Mouse (Mus musculus) heart, adult 2 months (tissue): ENCODE measurements at regions not wholly inside any gene's neighbourhood (a gene's known extent, or its start where the extent isn't known, plus 50 kb on each side); places are given as distances from the start of the nearest gene placed in this dataset.

Experiments
- DNase-seq, 2 experiments: peaks; one replicate each; pipeline ENCODE4 v3.0.0; 2021
- H3K27ac ChIP-seq: fragments of 200-600 bp; 2 replicates; pipeline ENCODE4 v1.8.1; 2022
- H3K27me3 ChIP-seq: fragments of 200-500 bp; 2 replicates; pipeline ENCODE4 v1.6.1; 2012; ENCODE audit warnings: mild to moderate bottlenecking, low read length, inconsistent platforms, mixed read lengths; ENCODE audit not compliant: control insufficient read depth, insufficient read depth
- H3K36me3 ChIP-seq: fragments of 200-500 bp; 2 replicates; pipeline ENCODE4 v1.6.1; 2012; ENCODE audit warnings: low read length, inconsistent platforms; ENCODE audit not compliant: control insufficient read depth, insufficient read depth
- H3K4me1 ChIP-seq: fragments of 200-500 bp; 2 replicates; pipeline ENCODE4 v1.6.1; 2011; ENCODE audit warnings: low read length; ENCODE audit not compliant: control insufficient read depth, insufficient read depth
- H3K4me3 ChIP-seq: fragments of 200-600 bp; 2 replicates; pipeline ENCODE4 v1.8.1; 2022
- H3K79me2 ChIP-seq: fragments of 200-500 bp; replicated peaks from 2 replicates; pipeline ENCODE4 v1.6.1; 2012; ENCODE audit warnings: mild to moderate bottlenecking, inconsistent platforms, low read length, moderate library complexity, mixed read lengths; ENCODE audit not compliant: control insufficient read depth, insufficient read depth
- H3K9ac ChIP-seq: fragments of 200-500 bp; 2 replicates; pipeline ENCODE4 v1.6.1; 2012; ENCODE audit warnings: low read depth, mild to moderate bottlenecking, control low read depth, inconsistent platforms, low read length, mixed read lengths
- CTCF ChIP-seq: fragments of 200-600 bp; IDR thresholded peaks from 2 replicates; pipeline ENCODE4 v1.8.1; 2022; ENCODE audit warnings: antibody characterized with exemption, mild to moderate bottlenecking, moderate library complexity
- EP300 ChIP-seq: fragments of 200-500 bp; IDR thresholded peaks from 2 replicates; pipeline ENCODE4 v1.6.1; 2011; ENCODE audit warnings: low read depth, low read length, control low read depth; ENCODE audit not compliant: insufficient read depth
- POLR2A ChIP-seq: fragments of 200-500 bp; IDR thresholded peaks from 2 replicates; pipeline ENCODE4 v1.6.1; 2011; ENCODE audit warnings: mild to moderate bottlenecking, low read depth, low read length, control low read depth; ENCODE audit not compliant: insufficient read depth
- WGBS: fragments of 180-500 bp; shearing (Covaris S2); methylation state at CpG from one replicate; pipeline ENCODE4 v1.1.7; 2018; 5-methylcytosine and 5-hydroxymethylcytosine counted together
- intact Hi-C: fragments of 180-260 bp; cut with DNase I; formaldehyde crosslinking; loops from one replicate; pipeline ENCODE4 v1.15.1; 2025

DNA sequence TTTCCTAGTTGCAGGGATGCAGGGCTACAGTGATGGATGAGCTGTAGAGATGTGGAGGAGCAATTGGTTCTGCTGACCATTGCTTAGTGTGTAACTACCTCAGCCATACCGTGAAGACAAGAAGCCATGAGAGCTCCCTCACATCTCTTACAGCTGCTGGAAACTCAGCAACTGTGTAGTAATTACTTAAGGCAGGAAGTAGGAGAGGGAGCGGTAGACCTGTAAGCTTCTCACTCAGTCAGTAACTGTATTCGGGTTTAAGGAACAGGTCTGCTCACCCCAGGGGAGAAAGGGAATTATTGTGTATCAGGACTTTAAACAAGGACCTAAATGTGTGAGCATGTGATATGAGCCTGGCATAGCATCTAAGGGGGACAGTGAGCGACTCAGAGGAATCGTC is 788.6 kb downstream of the Tmem114 start:
- Histone ChIP-seq H3K9ac (no peak overlapping the region), H3K4me1 (no peaks in the 10 kb centered on the region), H3K4me3 (no peak overlapping the region), H3K36me3 (no peaks in the 10 kb centered on the region), H3K27me3 (no peaks in the 10 kb centered on the region), H3K27ac (no peak overlapping the region), H3K79me2 (no peaks in the 10 kb centered on the region)
- intact Hi-C loops, result no loop called here
- TF ChIP-seq POLR2A (no peak), CTCF (no peak), EP300 (no peak)
- no peak for DNase-seq
- 78% methylated on average over 5 of the region's 5 CpGs for WGBS

GRCm38 (mm10) chr16:7632474-7632873 is 792.5 kb downstream of the Tmem114 start:
- Histone ChIP-seq H3K4me3 (no peak overlapping the region), H3K27me3 (no peaks in the 10 kb centered on the region), H3K4me1 (no peaks in the 10 kb centered on the region), H3K36me3 (no peaks in the 10 kb centered on the region), H3K79me2 (no peaks in the 10 kb centered on the region), H3K27ac (no peak overlapping the region), H3K9ac (no peak overlapping the region)
- no peak for DNase-seq
- WGBS, result 16% methylated on average over 5 of the region's 5 CpGs
- TF ChIP-seq EP300 (no peak), POLR2A (no peak), CTCF (no peak)
- intact Hi-C loops, result no loop called here

GRCm38 (mm10) chr16:7628351-7628750 is 796.6 kb downstream of the Tmem114 start:
- intact Hi-C loops, result no loop called here
- no peak for DNase-seq
- no peaks in the 10 kb centered on the region for H3K27me3 ChIP-seq
- H3K4me3 ChIP-seq, result no peak overlapping the region
- H3K4me1 ChIP-seq, result no peaks in the 10 kb centered on the region
- no peak overlapping the region for H3K27ac ChIP-seq
- no peaks in the 10 kb centered on the region for H3K79me2 ChIP-seq
- no peak overlapping the region for H3K9ac ChIP-seq
- no peak for TF ChIP-seq CTCF
- whole genome bisulfite sequencing, result 48% methylated on average over 8 of the region's 8 CpGs
- no peaks in the 10 kb centered on the region for H3K36me3 ChIP-seq

DNA sequence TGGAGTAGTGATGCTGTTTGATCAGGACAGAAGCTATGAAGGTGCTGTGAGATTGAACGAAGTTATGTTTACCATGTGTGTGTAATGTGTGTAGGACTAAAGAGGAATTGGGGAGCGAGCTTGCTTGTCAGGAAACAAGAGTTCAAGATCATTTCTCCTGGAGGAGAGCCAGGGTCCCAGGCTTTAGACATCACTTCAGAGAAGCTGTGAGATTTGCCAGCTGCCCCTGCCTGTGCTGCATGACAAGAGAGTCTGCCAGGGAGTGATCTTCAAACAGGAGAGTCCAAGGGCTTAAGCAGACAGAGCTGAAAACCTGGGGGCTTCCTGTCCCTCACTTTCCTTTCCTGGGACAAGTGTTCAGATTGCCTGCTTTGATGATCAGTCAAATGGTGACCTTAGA is 818.3 kb downstream of the Tmem114 start:
- no peaks in the 10 kb centered on the region for H3K27me3 ChIP-seq
- intact Hi-C loops, result no loop called here
- no peak overlapping the region for H3K4me3 ChIP-seq
- no peak overlapping the region for H3K27ac ChIP-seq
- H3K79me2 ChIP-seq, result no peaks in the 10 kb centered on the region
- TF ChIP-seq POLR2A (no peak), EP300 (no peak), CTCF (no peak)
- peak in 1 of 2 experiments; percentile 3 for DNase-seq
- H3K9ac ChIP-seq, result no peak overlapping the region
- no peaks in the 10 kb centered on the region for H3K4me1 ChIP-seq
- 31% methylated on average over 2 of the region's 2 CpGs for WGBS
- H3K36me3 ChIP-seq, result no peaks in the 10 kb centered on the region

- TF ChIP-seq CTCF (no peak), EP300 (no peak), POLR2A (no peak)
- 2% methylated on average over 1 of the region's 1 CpGs for WGBS
- Histone ChIP-seq H3K9ac (no peak overlapping the region), H3K4me1 (no peaks in the 10 kb centered on the region), H3K4me3 (no peak overlapping the region), H3K79me2 (no peaks in the 10 kb centered on the region), H3K27ac (no peak overlapping the region), H3K27me3 (no peaks in the 10 kb centered on the region), H3K36me3 (no peaks in the 10 kb centered on the region)
- no peak for DNase-seq
- intact Hi-C loops, result no loop called here
These were observed 822.5 kb downstream of the Tmem114 start for GRCm38 (mm10) chr16:7602428-7602827.

- Histone ChIP-seq H3K27ac (no peak overlapping the region), H3K27me3 (no peaks in the 10 kb centered on the region), H3K9ac (no peak overlapping the region), H3K4me1 (no peaks in the 10 kb centered on the region; the same call in 1 of the 2 replicates), H3K4me3 (no peak overlapping the region), H3K36me3 (no peaks in the 10 kb centered on the region), H3K79me2 (no peaks in the 10 kb centered on the region)
- peak in 1 of 2 experiments; percentile 14 for DNase-seq
- TF ChIP-seq EP300 (no peak), CTCF (no peak), POLR2A (no peak)
- WGBS, result 48% methylated on average over 3 of the region's 3 CpGs
- intact Hi-C loops, result no loop called here
These were observed 850.1 kb downstream of the Tmem114 start for GRCm38 (mm10) chr16:7574879-7575278.

DNA sequence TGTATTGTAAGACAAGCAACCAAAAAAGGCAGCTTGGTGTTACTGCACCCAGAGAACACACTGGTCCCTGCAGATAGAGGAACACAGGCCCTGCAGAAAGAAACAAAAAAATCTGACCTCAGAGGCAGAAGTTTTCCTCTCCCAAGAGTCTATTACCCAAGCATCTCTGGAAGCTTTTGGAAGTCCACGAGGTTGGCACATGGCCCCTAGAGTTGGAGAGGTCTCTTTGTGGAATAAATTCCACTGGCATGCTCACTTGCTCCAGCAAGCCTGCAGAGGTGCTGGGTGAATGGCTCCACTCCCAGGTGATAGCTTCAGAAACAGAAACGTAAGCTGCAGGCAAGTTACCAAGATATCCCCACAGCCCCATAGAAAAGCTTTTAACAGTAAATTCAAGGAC is 864.1 kb downstream of the Tmem114 start:
- intact Hi-C loops, result no loop called here
- Histone ChIP-seq H3K79me2 (no peaks in the 10 kb centered on the region), H3K4me1 (no peaks in the 10 kb centered on the region), H3K9ac (no peak overlapping the region), H3K27ac (no peak overlapping the region), H3K4me3 (no peak overlapping the region), H3K27me3 (no peaks in the 10 kb centered on the region), H3K36me3 (no peaks in the 10 kb centered on the region)
- TF ChIP-seq EP300 (no peak), CTCF (no peak), POLR2A (no peak)
- WGBS, result 36% methylated on average over 2 of the region's 2 CpGs
- DNase-seq, result peak; percentile 44 to 63
